Mouse (Mus musculus) kidney, postnatal 14 days (tissue): ENCODE results near the gene Csmd2.
"Not testable (repeated sequence)": the region's sequence is repeated elsewhere in the genome, so short reads cannot be mapped to it uniquely, and the experiment has no call there.

Experiments
- DNase-seq: peaks from one replicate; pipeline ENCODE4 v3.0.0; 2022; ENCODE audit warnings: mixed read lengths

Gene Csmd2

GRCm38 (mm10) chr4:128550756-128551155 is 563.1 kb downstream of the Csmd2 start:
- no peak for DNase-seq

GRCm38 (mm10) chr4:128554198-128554597 is 566.5 kb downstream of the Csmd2 start:
- no peak for DNase-seq

GRCm38 (mm10) chr4:128560327-128560726 is 572.7 kb downstream of the Csmd2 start:
- no peak for DNase-seq

- DNase-seq, result peak; percentile 23
These were observed 588.2 kb downstream of the Csmd2 start for GRCm38 (mm10) chr4:128575811-128576210.

- peak; percentile 10 for DNase-seq
These were observed 591.5 kb downstream of the Csmd2 start for GRCm38 (mm10) chr4:128579182-128579581.

GRCm38 (mm10) chr4:128593286-128593685 is 605.6 kb downstream of the Csmd2 start:
- DNase-seq, result no peak

- no peak for DNase-seq
These were observed 606.4 kb downstream of the Csmd2 start for GRCm38 (mm10) chr4:128594062-128594461.

- DNase-seq, result no peak
These were observed 610.3 kb downstream of the Csmd2 start for GRCm38 (mm10) chr4:128597801-128598560.

- DNase-seq, result no peak
These were observed 618.9 kb downstream of the Csmd2 start for GRCm38 (mm10) chr4:128606586-128606985.

GRCm38 (mm10) chr4:128607661-128608060 is 620.0 kb downstream of the Csmd2 start:
- DNase-seq, result no peak

GRCm38 (mm10) chr4:128609276-128609924 is 621.7 kb downstream of the Csmd2 start:
- peak; percentile 18 for DNase-seq

- DNase-seq, result peak; percentile 98
These were observed 622.3 kb downstream of the Csmd2 start, which contains the start of gene Zscan20 for GRCm38 (mm10) chr4:128609925-128610402. TSS of gene Zscan20 (minus strand) at chr4:128610098.

GRCm38 (mm10) chr4:128610706-128611105 is 623.0 kb downstream of the Csmd2 start:
- no peak for DNase-seq

- not testable (repeated sequence) for DNase-seq
These were observed 624.1 kb downstream of the Csmd2 start for GRCm38 (mm10) chr4:128611726-128612125.

- DNase-seq, result peak; percentile 65
These were observed 625.7 kb downstream of the Csmd2 start for GRCm38 (mm10) chr4:128613326-128613725.

- no peak for DNase-seq
These were observed 628.1 kb downstream of the Csmd2 start for GRCm38 (mm10) chr4:128615761-128616160.
